Mouse (Mus musculus) right cerebral cortex, postnatal 4 days (tissue): ENCODE results near the gene Srrm2.

ENCODE experiments used
- DNase-seq: peaks from one replicate; pipeline ENCODE4 v3.0.0-alpha.2; 2022

Srrm2 gene

GRCm38 (mm10) chr17:23790269-23791078 lies at the start of gene Srrm2:
Srrm2 (plus strand) TSS chr17:23790532.
- DNase-seq: peak; percentile 65

- DNase-seq: no peak
Observed at GRCm38 (mm10) chr17:23740598-23741021, 49.7 kb upstream of the Srrm2 start, which contains the start of gene Paqr4. Paqr4 (minus strand) TSS chr17:23740867.

GRCm38 (mm10) chr17:23741359-23742209 lies 48.7 kb upstream of the Srrm2 start:
- no peak for DNase-seq

GRCm38 (mm10) chr17:23742210-23742793 lies 48.0 kb upstream of the Srrm2 start:
- DNase-seq: no peak

- no peak for DNase-seq
Observed at GRCm38 (mm10) chr17:23742941-23743340, 47.4 kb upstream of the Srrm2 start.

GRCm38 (mm10) chr17:23744076-23744475 lies 46.3 kb upstream of the Srrm2 start:
- no peak for DNase-seq

GRCm38 (mm10) chr17:23744651-23745050 lies 45.7 kb upstream of the Srrm2 start:
- DNase-seq: no peak

- DNase-seq: no peak
Observed at GRCm38 (mm10) chr17:23745301-23746251, 44.8 kb upstream of the Srrm2 start, which contains the start of gene Kremen2. Kremen2 (minus strand) TSS chr17:23745833.

GRCm38 (mm10) chr17:23746311-23746710 lies 44.0 kb upstream of the Srrm2 start:
- no peak for DNase-seq

- DNase-seq: no peak
Observed at GRCm38 (mm10) chr17:23746767-23747166, 43.6 kb upstream of the Srrm2 start.

- no peak for DNase-seq
Observed at GRCm38 (mm10) chr17:23747471-23747870, 42.9 kb upstream of the Srrm2 start.

- DNase-seq: no peak
Observed at GRCm38 (mm10) chr17:23748026-23748425, 42.3 kb upstream of the Srrm2 start.

GRCm38 (mm10) chr17:23748631-23749391 lies 41.5 kb upstream of the Srrm2 start:
- no peak for DNase-seq

GRCm38 (mm10) chr17:23749400-23750191 lies 40.7 kb upstream of the Srrm2 start:
- DNase-seq: no peak

GRCm38 (mm10) chr17:23755689-23756088 lies 34.6 kb upstream of the Srrm2 start:
- DNase-seq: no peak

GRCm38 (mm10) chr17:23757581-23757980 lies 32.8 kb upstream of the Srrm2 start:
- no peak for DNase-seq

GRCm38 (mm10) chr17:23758801-23759200 lies 31.5 kb upstream of the Srrm2 start:
- no peak for DNase-seq

GRCm38 (mm10) chr17:23760231-23760630 lies 30.1 kb upstream of the Srrm2 start:
- DNase-seq: no peak

- no peak for DNase-seq
Observed at GRCm38 (mm10) chr17:23761155-23761554, 29.2 kb upstream of the Srrm2 start.

GRCm38 (mm10) chr17:23762976-23763375 lies 27.4 kb upstream of the Srrm2 start:
- no peak for DNase-seq
